Mouse (Mus musculus): ENCODE measurements around the gene Prss38. TPM values are rescaled to one million over a fixed set of nuclear protein-coding genes. Genes with fewer than 3 reads are reported as not detected.
"Not testable (repeated sequence)": the region's sequence is repeated elsewhere in the genome, so short reads cannot be mapped to it uniquely, and the experiment has no call there.

The Prss38 gene
- polyA plus RNA-seq, 1 experiment from 2014 or later, result not detected

DNA sequence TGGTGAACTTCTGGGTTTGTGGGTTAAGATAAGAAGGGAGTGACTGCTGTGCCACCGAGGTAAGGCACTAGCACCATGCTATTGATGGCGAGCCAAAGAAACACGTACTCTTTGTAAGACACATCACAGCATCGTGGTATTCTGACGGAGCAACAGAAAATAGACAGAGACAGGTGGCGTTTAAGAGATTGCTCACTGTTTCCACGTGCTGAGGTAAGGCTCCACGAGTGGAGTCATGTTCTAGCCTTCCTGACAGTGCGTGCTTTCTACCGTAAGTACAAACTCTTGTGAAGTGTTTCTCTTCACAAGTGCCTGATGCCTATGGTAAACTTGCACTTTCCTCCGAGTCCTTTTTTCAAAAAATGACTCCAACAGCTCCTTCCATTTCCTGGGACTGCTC, 5.6 kb downstream of the Prss38 start:
- Histone ChIP-seq H3K9me3 (no peaks in the 10 kb centered on the region), H3K4me3 (no peak overlapping the region), H3K4me1 (peaks cover 6% of the 10 kb centered on the region; the same call in 1 of the 2 replicates), H3K27me3 (replicated peaks) (peaks cover 6% of the 10 kb centered on the region; the same call in 1 of the 2 replicates), H3K4me2 (no peak overlapping the region), H3K27ac (replicated peaks) (no peak overlapping the region), H3K36me3 (no peaks in the 10 kb centered on the region), H3K9ac (no peak overlapping the region)
- no peak for ATAC-seq (ENCODE audit: extremely low read depth, insufficient number of reproducible peaks, low FRiP score, low TSS enrichment)
- 67% methylated on average over 11 of the region's 11 CpGs for WGBS

DNA sequence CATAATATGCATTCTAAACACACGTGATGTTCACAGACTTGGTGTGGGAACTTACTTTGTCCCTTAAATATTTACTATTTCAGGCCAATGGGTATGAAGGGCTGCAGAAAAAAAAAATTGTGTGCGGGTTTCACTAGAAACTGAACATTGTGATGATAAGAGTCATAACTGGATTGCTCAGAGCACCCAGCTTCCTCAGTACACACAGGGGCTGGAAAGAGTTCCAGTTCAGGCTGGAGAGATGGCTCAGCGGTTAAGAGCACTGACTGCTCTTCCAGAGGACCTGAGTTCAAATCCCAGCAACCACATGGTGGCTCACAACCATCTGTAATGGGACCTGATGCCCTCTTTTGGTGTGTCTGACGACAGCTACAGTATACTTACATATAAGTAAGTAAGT, 7.5 kb downstream of the Prss38 start:
- H3K27me3 ChIP-seq (replicated peaks); H3K4me3 ChIP-seq; H3K9ac ChIP-seq; ATAC-seq (ENCODE audit: extremely low read depth, insufficient number of reproducible peaks, low FRiP score, low TSS enrichment); H3K4me2 ChIP-seq; H3K9me3 ChIP-seq; H3K36me3 ChIP-seq; H3K27ac ChIP-seq (replicated peaks): not testable (repeated sequence)
- H3K4me1 ChIP-seq, result peaks cover 17% of the 10 kb centered on the region
- 80% methylated on average over 4 of the region's 4 CpGs for WGBS

DNA sequence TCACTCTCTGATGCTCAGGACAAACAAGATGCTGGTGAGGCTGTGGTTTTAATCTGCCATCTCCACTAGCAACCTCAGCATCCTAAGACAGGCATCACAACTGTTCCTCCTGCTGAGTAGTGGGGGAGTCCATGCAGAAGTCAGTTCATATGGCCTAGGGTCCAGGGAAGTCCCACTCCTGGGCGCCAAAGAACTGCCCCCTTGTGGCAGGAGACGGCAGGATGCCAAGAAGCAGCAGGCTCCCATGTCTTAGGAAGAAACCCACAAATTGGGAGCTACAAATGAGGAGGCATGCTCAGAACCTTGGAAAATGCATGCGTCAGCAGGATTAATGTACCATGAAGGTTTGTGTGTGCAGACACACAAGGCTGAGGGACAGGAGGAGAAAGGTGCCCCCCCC, 8.8 kb downstream of the Prss38 start:
- Histone ChIP-seq H3K9ac (no peak overlapping the region), H3K4me1 (peaks cover 17% of the 10 kb centered on the region), H3K36me3 (no peaks in the 10 kb centered on the region), H3K27ac (replicated peaks) (no peak overlapping the region), H3K27me3 (replicated peaks) (no peaks in the 10 kb centered on the region), H3K4me3 (no peak overlapping the region), H3K9me3 (no peaks in the 10 kb centered on the region), H3K4me2 (no peak overlapping the region)
- ATAC-seq (ENCODE audit: extremely low read depth, insufficient number of reproducible peaks, low FRiP score, low TSS enrichment), result no peak
- 32% methylated on average over 3 of the region's 3 CpGs for WGBS

DNA sequence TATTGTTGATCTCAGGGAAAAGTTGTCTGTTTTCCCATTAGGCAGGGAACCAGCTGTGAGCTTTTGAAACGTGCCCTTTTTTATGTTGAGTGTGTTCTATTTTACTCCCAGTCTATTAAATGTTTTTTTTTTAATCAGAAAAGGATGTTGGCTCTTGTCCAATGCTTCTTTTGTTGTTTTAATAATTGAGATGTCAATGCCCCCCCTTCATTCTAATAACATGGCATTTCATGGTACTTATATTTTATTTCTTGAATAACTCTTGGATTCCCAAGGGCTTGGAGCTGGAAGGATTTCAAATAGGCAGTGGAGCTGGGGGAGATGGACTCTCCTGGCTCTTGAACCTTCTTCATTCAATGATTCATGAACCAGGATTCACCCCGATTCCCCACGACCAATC, 9.4 kb downstream of the Prss38 start:
- H3K4me2 ChIP-seq, result no peak overlapping the region
- H3K36me3 ChIP-seq, result no peaks in the 10 kb centered on the region
- 78% methylated on average over 3 of the region's 3 CpGs for WGBS
- no peak overlapping the region for H3K9ac ChIP-seq
- no peaks in the 10 kb centered on the region for H3K9me3 ChIP-seq
- ATAC-seq (ENCODE audit: extremely low read depth, insufficient number of reproducible peaks, low FRiP score, low TSS enrichment), result no peak
- H3K27ac ChIP-seq (replicated peaks), result no peak overlapping the region
- H3K4me3 ChIP-seq, result no peak overlapping the region
- H3K27me3 ChIP-seq (replicated peaks), result no peaks in the 10 kb centered on the region
- H3K4me1 ChIP-seq, result peaks cover 17% of the 10 kb centered on the region

DNA sequence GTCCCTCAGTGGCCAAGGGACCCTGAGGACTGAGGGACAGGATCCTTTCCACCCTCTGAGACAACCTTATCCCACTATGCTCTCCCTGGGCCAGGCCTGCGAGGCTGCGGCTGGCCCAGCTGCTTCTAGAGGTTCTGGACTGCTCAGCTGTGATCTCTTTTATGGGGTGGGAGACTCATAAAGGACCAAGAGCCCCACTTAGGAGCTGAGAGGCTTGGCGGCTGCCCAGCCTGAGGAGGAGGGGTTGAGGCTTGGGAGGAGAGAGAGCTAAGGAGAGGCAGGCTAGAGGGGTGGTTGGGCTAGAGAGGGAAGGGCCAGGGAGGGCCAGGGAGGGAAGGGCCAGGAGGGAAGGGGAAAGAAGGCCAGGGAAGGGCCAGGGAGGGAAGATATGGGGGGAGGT, 11.0 kb downstream of the Prss38 start:
- Histone ChIP-seq H3K27ac (replicated peaks) (peak overlapping the region; percentile 44; the same call in 1 of the 2 replicates), H3K4me2 (no peak overlapping the region)
- WGBS, result 38% methylated on average over 3 of the region's 3 CpGs

DNA sequence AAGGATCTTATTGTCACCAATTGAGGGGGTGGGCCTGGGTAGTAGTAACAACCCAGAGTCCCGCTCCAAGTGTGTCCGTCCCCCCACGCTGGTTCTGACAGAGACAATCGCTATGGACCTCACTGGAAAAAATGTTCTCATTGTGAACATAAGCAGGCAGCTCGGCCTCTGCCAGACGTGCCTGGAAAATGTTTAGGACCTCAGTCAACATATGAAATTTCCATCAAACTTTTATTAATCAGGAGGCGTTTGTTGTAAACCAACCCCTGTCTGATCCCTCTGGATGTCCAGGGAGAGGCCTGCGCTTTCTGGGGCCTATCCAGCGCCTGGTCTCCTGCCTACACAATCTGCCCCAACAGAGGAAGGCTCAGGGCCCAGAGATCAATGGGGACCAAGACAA, 11.4 kb downstream of the Prss38 start:
- Histone ChIP-seq H3K27me3 (replicated peaks) (no peaks in the 10 kb centered on the region), H3K4me1 (peaks cover 17% of the 10 kb centered on the region), H3K27ac (replicated peaks) (peak overlapping the region; percentile 44; the same call in 1 of the 2 replicates), H3K4me2 (no peak overlapping the region), H3K36me3 (no peaks in the 10 kb centered on the region), H3K9ac (no peak overlapping the region; the same call in 1 of the 2 replicates), H3K9me3 (no peaks in the 10 kb centered on the region), H3K4me3 (no peak overlapping the region)
- WGBS, result 79% methylated on average over 9 of the region's 9 CpGs
- no peak for ATAC-seq (ENCODE audit: extremely low read depth, insufficient number of reproducible peaks, low FRiP score, low TSS enrichment)

More for the DNA sequence above, 11.0 kb downstream of the Prss38 start:
- H3K4me3 ChIP-seq, result no peak overlapping the region
- no peaks in the 10 kb centered on the region for H3K36me3 ChIP-seq
- no peaks in the 10 kb centered on the region for H3K27me3 ChIP-seq (replicated peaks)
- H3K4me1 ChIP-seq, result peaks cover 17% of the 10 kb centered on the region
- H3K9me3 ChIP-seq, result no peaks in the 10 kb centered on the region
- peak; percentile 29; the same call in 1 of the 2 replicates for ATAC-seq (ENCODE audit: extremely low read depth, insufficient number of reproducible peaks, low FRiP score, low TSS enrichment)
- peak overlapping the region; percentile 15; the same call in 1 of the 2 replicates for H3K9ac ChIP-seq

DNA sequence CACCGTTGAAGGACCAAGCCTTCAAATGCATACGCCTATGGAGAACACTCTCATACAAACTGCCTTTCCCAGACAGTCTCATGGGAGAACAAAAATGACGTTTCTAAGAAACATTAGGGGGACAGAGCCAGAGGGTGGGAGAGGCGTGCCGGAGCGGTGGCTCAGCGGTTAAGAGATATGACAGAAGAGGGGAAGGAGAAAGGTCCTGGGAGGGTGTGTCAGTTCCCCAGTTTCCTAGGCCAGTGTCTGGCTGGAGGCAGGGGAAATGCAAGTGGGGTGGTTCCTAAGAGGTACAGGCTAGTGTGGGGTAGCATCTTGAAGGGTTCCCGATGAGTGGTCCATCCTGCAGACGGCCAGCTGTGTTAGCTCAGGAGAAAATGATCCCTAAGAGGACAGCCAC, 14.2 kb downstream of the Prss38 start:
- H3K27me3 ChIP-seq (replicated peaks), result no peaks in the 10 kb centered on the region
- 67% methylated on average over 9 of the region's 9 CpGs for WGBS
- no peaks in the 10 kb centered on the region for H3K9me3 ChIP-seq
- no peak overlapping the region for H3K9ac ChIP-seq
- no peak overlapping the region for H3K4me2 ChIP-seq
- no peak overlapping the region for H3K4me3 ChIP-seq
- H3K4me1 ChIP-seq, result peaks cover 17% of the 10 kb centered on the region
- H3K36me3 ChIP-seq, result no peaks in the 10 kb centered on the region
- H3K27ac ChIP-seq (replicated peaks), result no peak overlapping the region
- no peak for ATAC-seq (ENCODE audit: extremely low read depth, insufficient number of reproducible peaks, low FRiP score, low TSS enrichment)

DNA sequence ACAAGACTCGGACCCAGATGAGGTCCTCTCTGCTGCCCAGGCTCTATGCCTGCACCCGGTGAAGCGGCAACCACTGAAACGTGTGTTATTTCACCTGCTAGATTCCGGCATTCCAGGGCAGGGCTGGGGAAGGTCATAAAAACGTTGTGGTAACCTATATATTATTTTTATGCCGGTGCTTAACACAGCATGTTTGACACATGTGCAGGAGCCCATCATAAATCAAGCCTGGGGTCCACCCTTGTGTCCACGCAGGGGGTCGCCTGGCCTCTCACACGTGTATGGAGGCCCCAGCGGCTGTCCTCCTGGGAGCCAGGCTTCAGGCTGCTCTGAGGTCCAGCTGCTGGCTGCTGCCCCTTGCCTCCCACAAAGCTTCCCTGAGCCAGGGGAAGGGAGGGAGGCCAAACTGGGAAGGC, 18.6 kb downstream of the Prss38 start:
- no peak overlapping the region for H3K9ac ChIP-seq
- H3K4me1 ChIP-seq, result no peaks in the 10 kb centered on the region
- no peak overlapping the region for H3K4me2 ChIP-seq
- no peaks in the 10 kb centered on the region for H3K9me3 ChIP-seq
- 66% methylated on average over 11 of the region's 11 CpGs for WGBS
- H3K27ac ChIP-seq (replicated peaks), result no peak overlapping the region
- H3K4me3 ChIP-seq, result no peak overlapping the region
- no peaks in the 10 kb centered on the region for H3K27me3 ChIP-seq (replicated peaks)
- no peak for ATAC-seq (ENCODE audit: extremely low read depth, insufficient number of reproducible peaks, low FRiP score, low TSS enrichment)
- no peaks in the 10 kb centered on the region for H3K36me3 ChIP-seq

DNA sequence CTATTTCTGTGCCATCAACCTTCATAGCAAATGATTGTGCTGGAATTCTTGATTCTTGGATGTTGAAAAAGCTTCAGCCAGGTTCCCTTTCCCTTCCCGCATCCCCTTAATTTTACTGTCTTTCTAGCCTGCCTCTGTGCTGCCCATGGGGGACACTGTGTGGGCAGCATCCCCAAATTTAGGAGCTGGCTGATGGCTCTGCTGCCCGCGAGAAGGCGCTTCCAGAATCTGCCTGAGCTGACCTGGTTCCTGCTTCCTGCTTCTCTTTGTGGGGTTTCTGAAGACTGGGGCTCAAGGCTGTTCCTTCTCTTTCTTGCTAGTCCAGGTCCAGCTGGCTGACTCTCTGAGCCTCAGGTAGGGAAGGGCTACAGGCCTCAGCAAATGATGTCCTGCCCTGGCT, 20.7 kb downstream of the Prss38 start:
- no peak for ATAC-seq (ENCODE audit: extremely low read depth, insufficient number of reproducible peaks, low FRiP score, low TSS enrichment)
- no peaks in the 10 kb centered on the region for H3K36me3 ChIP-seq
- H3K4me2 ChIP-seq, result no peak overlapping the region
- H3K27me3 ChIP-seq (replicated peaks), result no peaks in the 10 kb centered on the region
- 85% methylated on average over 4 of the region's 4 CpGs for WGBS
- H3K4me3 ChIP-seq, result no peak overlapping the region
- H3K27ac ChIP-seq (replicated peaks), result no peak overlapping the region
- no peak overlapping the region for H3K9ac ChIP-seq
- peaks cover 8% of the 10 kb centered on the region for H3K4me1 ChIP-seq
- no peaks in the 10 kb centered on the region for H3K9me3 ChIP-seq

DNA sequence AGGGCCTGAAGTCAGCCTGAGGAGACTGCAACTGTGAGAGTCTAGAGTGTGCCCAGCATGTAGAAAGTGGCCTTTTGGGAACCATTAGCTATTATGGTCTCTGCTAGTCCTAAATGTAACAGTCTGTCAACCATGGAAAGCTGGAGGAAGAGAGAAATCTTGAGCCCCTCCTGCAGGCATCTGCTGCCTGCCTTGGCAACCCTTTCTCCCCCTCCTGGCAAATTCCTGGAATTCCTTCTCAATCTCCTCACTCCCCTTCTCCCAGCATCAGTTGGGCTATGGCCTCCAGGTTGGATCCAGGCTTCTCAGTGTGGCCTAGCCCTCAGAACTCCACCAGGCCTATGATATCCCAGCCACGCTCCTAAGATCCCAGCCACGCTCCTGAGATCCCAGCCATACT, 25.1 kb downstream of the Prss38 start:
- Histone ChIP-seq H3K27me3 (replicated peaks) (no peaks in the 10 kb centered on the region), H3K9ac (0 out of 2 replicates have a peak overlapping the region, but pooled peaks have one; percentile 11), H3K4me1 (peaks cover 24% of the 10 kb centered on the region), H3K4me2 (no peak overlapping the region), H3K27ac (replicated peaks) (0 out of 2 replicates have a peak overlapping the region, but pooled peaks have one; percentile 40), H3K9me3 (no peaks in the 10 kb centered on the region), H3K36me3 (no peaks in the 10 kb centered on the region), H3K4me3 (no peak overlapping the region)
- 58% methylated on average over 2 of the region's 2 CpGs for WGBS
- no peak for ATAC-seq (ENCODE audit: extremely low read depth, insufficient number of reproducible peaks, low FRiP score, low TSS enrichment)

DNA sequence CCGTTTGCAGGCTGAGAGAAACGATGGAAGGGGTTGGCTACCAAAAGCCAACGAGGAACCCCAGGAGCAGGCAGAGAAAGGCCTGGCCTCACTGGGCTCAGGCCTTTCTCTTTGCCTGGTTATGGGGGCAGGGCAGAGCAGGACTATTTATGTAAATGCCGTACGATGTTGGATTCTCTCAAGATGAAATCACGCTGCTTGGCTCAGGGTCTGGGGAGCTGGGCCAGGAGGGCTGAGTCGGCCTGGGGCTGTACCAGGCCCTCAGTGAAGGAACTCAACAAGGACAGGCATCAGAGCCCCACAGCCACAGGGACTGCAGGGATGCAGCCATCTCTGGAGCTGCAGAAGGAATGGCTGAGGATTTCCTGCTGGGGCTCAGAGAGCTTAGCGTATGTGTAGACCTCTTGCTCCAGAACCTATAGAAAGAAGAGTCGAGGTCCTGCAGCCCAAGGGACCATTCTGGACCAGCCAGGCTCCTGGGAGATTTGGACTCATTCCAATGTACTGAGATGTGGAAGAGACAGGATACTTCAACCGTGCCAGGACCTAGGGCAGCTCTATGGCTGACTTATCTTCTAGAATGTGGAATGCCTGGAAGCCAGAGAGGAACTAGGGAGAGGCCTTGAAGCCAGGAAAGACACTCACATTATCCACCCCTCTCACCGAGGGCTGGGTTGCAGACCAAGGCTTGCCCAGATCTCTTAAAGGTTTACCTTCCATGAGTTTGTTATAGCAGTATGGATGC, 29.1 kb downstream of the Prss38 start:
- Histone ChIP-seq H3K4me2 (no peak overlapping the region), H3K27me3 (replicated peaks) (no peaks in the 10 kb centered on the region), H3K9ac (0 out of 2 replicates have a peak overlapping the region, but pooled peaks have one; percentile 2), H3K9me3 (no peaks in the 10 kb centered on the region), H3K4me3 (no peak overlapping the region), H3K36me3 (no peaks in the 10 kb centered on the region), H3K27ac (replicated peaks) (peak overlapping the region; percentile 80), H3K4me1 (peaks cover 24% of the 10 kb centered on the region)
- ATAC-seq (ENCODE audit: extremely low read depth, insufficient number of reproducible peaks, low FRiP score, low TSS enrichment), result no peak
- 46% methylated on average over 11 of the region's 11 CpGs for WGBS

DNA sequence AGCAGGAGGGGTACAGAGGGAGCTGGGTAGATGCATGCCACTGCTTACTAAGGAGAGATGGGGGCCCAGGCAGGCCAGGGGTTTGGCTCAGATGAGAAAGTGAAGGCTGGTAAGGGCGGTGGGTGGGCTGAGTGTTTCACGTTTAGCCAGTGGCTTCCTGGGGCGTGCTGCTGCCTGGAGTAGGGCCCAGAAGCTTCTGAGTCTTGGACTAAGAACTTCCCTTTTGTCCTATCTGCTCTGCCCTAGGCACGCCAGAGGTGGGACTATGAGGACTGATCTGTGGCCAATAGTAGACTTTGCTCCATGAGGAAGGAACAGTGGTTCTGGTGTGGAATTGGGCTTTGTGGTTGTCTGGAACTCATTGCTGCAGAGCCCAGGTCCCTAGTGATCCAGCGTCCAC, 32.5 kb downstream of the Prss38 start:
- 72% methylated on average over 5 of the region's 5 CpGs for WGBS

More for the DNA sequence above, 32.5 kb downstream of the Prss38 start:
- Histone ChIP-seq H3K36me3 (no peaks in the 10 kb centered on the region), H3K9me3 (no peaks in the 10 kb centered on the region), H3K4me1 (peaks cover 23% of the 10 kb centered on the region), H3K4me3 (no peak overlapping the region), H3K9ac (no peak overlapping the region), H3K27me3 (replicated peaks) (no peaks in the 10 kb centered on the region), H3K4me2 (no peak overlapping the region), H3K27ac (replicated peaks) (no peak overlapping the region)
- ATAC-seq (ENCODE audit: extremely low read depth, insufficient number of reproducible peaks, low FRiP score, low TSS enrichment), result no peak
